Mouse (Mus musculus): ENCODE measurements around the gene Stxbp1.
A peak's percentile ranks its signal among the peaks of the same experiment; 100 is the strongest.

The Stxbp1 gene

GRCm38 (mm10) chr2:32838147-32838884, 8.7 kb downstream of the Stxbp1 start:
- DNase-seq, result no peak

GRCm38 (mm10) chr2:32835588-32835987, 11.5 kb downstream of the Stxbp1 start:
- DNase-seq, result no peak

GRCm38 (mm10) chr2:32834496-32834895, 12.5 kb downstream of the Stxbp1 start:
- peak; percentile 76 to 81 for DNase-seq

GRCm38 (mm10) chr2:32828979-32829676, 17.9 kb downstream of the Stxbp1 start:
- DNase-seq, result no peak

- DNase-seq, result no peak
Measured at GRCm38 (mm10) chr2:32825796-32826195, 21.2 kb downstream of the Stxbp1 start.

- no peak for DNase-seq
Measured at GRCm38 (mm10) chr2:32824778-32825177, 22.3 kb downstream of the Stxbp1 start.

DNA sequence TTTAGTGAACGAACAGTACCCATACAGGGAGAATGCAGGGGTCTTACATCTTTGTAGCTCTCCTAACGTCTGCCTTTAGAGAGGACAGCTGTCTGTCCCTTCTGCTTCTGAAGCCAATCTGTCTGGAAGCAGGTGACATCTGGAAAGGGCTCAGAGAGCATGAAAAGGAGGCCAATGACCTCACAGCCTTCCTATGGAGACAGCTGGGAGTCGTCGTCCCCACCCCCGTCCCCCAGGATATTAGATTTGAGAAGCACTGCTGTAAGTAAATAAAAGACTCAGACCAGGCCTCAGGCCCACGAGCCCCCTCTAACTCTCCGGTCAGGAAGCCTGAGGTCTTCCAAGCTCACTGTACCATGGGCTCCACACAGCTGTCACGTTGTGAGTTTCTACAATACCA, 22.9 kb downstream of the Stxbp1 start:
- DNase-seq, result no peak

DNA sequence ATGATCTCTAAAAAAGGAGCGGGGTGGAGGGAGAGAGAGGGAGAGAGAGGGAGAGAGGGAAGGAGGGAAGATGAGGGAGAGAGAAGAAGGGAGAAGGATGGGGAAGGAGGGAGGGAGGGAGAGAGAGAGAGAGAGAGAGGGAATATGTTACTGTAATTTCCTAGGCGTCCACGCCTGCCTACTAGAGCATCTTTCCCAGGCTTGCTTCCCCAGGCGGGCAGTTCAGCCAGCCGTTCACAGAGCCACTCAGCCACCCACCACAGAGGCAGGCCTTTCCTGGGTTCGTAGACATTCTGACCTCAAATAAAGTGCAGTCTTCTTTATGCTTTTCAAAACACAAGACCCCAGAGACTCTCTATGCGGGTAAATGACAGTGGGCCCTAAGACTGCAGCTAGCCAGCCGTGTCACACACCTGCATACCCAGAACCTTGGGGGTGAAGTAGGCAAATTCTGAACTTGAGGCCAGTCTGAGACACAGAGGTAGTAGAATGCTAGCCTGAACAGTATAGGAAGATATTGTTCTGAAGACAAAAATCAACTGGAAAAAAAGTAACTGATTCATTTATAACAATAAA, 23.4 kb downstream of the Stxbp1 start:
- DNase-seq, result no peak

- DNase-seq, result no peak
Measured at GRCm38 (mm10) chr2:32823153-32823552, 23.9 kb downstream of the Stxbp1 start.

DNA sequence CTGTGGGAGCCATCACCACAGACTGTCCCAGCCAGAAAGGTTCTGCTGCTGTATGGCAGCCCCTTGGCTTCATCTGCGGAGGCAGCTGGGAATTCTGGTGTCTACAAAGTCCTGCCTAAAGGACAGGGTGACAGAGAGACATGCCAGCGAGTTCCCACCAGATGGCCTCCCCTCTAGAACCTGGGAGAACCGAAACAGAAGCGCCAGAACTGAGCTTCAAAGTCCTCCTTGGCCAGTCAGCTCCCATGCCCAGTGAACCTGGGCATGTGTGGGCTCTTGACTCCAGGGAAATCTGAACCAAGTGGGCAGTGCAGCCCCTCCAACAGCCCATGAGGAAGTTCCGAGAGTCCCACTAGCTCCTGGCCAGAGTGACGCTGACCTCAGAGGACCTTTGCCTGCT, 24.4 kb downstream of the Stxbp1 start:
- no peak for DNase-seq

- DNase-seq, result peak in 1 of 2 experiments; percentile 61
Measured at GRCm38 (mm10) chr2:32821041-32821802, 25.8 kb downstream of the Stxbp1 start.

- DNase-seq, result no peak
Measured at GRCm38 (mm10) chr2:32818208-32818607, 28.8 kb downstream of the Stxbp1 start.

GRCm38 (mm10) chr2:32817589-32817988, 29.5 kb downstream of the Stxbp1 start:
- no peak for DNase-seq

DNA sequence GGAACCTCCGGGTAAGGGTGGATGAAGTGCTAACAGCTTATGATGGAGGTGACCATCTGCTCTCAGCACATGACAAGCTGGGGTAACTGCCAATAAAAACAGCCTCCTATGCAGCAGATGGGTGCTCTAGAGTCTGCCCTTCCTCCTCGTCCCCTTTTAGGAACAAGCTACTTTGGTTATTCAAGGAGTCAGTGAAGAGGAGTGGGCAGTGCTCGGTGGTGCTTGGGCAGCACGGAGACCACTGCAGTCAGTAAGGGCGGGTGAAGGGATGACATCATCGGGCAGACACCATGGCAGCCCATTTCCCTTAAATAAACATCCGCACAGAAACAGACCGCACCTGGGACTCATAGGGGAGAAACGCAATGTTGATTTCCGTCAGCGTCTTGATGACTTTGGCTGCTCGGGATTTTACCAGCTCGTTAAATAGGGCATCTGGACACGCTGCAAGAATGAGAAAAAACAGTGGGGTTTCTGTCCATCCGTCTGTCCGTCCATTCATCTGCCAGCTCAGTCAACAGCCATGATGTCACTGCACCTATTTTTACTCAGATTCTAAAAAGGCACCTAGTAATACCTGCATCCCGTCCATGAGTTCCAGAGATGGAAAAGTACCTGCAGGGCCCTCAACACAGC, 30.0 kb downstream of the Stxbp1 start:
- no peak for DNase-seq

- DNase-seq, result no peak
Measured at GRCm38 (mm10) chr2:32816497-32816896, 30.5 kb downstream of the Stxbp1 start.

- DNase-seq, result no peak
Measured at GRCm38 (mm10) chr2:32811959-32812358, 35.1 kb downstream of the Stxbp1 start.

DNA sequence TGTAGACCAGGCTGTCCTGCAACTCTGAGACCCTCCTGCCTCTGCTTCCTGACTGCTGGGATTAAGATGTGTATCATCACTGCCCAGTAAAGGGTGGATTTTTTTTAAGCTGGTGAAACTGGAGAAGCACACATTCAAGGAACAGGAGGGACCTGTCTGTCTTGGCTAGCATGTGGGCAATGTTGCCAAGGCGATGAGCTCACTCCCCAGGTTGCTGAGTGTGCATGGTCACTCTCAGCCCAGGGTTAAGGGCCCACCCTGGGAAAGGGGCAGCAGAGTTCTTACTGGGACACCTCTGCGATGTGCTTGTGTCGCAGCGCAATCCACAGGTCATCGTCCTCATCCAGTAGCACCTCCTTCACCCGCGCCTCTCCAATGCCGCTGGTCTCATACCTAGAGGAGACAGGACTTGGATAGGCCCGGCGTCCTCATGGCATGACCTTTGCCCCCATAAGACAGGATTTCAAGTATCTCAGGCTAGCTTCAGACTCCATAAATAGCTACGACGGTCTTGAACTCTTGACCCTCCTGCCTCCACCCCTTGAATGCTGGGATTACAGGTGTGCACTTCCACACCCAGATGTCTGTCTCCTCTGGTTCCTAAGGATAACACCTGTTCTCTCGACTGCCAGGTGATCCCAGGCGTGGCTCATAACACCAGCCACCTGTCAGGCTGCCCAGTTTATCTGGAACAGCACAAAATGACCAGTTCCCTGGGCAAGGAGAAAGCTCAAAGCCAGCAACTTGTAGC, 38.1 kb downstream of the Stxbp1 start:
- DNase-seq, result no peak

GRCm38 (mm10) chr2:32798251-32798962, 48.6 kb downstream of the Stxbp1 start:
- no peak for DNase-seq

GRCm38 (mm10) chr2:32795748-32796418, 51.2 kb downstream of the Stxbp1 start:
- no peak for DNase-seq

GRCm38 (mm10) chr2:32791297-32791696, 55.7 kb downstream of the Stxbp1 start:
- DNase-seq, result no peak

DNA sequence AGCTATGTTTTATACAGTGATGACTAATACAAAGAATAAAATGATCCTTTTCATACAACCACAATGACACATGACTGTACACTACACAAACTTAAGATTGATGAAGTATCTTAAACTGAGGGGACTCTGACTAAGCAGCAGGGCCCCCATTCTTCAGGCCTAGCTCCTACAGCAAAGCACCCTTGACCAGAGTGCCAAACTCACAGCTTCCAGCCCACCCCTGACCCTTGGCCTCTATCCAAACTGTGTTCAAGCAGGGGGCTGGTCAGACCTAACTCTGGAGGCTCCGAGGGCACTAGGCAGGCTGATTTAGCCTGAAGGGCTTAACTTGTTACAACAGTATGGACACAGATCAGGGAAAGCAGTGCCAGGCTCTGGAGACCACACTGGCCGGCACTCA, 58.5 kb downstream of the Stxbp1 start:
- DNase-seq, result no peak

All from kidney, postnatal 25 days (tissue).